Mouse (Mus musculus): ENCODE data around the gene Mfn1.

- TF ChIP-seq NANOG (IDR thresholded peaks at IDR 0.05; ENCODE audit: borderline replicate concordance, low read length) (no peak), CTCF (conservative IDR thresholded peaks at IDR 0.05; ENCODE audit: low read length) (no peak)
Measured at GRCm38 (mm10) chr3:32611606-32612170, 82.4 kb downstream of the Mfn1 start.

Measured in E14TG2a.4 (cell line).